Mouse (Mus musculus) cortical plate, adult 2 months (tissue): Measurements from ENCODE around the gene Adgrv1. TPM values are rescaled to one million over a fixed set of nuclear protein-coding genes. Genes with fewer than 3 reads are reported as not detected.

ENCODE experiments used
- H3K27ac ChIP-seq: fragments of 200-500 bp; 2 replicates; pipeline ENCODE4 v1.5.1; 2012; ENCODE audit warnings: low read length, control low read depth, inconsistent platforms; ENCODE audit not compliant: insufficient read depth
- H3K4me1 ChIP-seq: fragments of 200-500 bp; 2 replicates; pipeline ENCODE4 v1.6.1; 2011; ENCODE audit warnings: low read length; ENCODE audit not compliant: control insufficient read depth, insufficient read depth
- H3K4me3 ChIP-seq: fragments of 200-500 bp; 2 replicates; pipeline ENCODE4 v1.5.1; 2011; ENCODE audit warnings: mild to moderate bottlenecking, low read length, control low read depth; ENCODE audit not compliant: insufficient read depth
- CTCF ChIP-seq: fragments of 200-500 bp; IDR thresholded peaks from 2 replicates; pipeline ENCODE4 v1.5.1; 2011; ENCODE audit warnings: mild to moderate bottlenecking, control low read depth, low read length; ENCODE audit not compliant: insufficient read depth; ENCODE audit errors: extremely low read depth
- POLR2A ChIP-seq: fragments of 200-500 bp; IDR thresholded peaks from 2 replicates; pipeline ENCODE4 v1.6.1; 2011; ENCODE audit warnings: mild to moderate bottlenecking, low read length, control low read depth; ENCODE audit not compliant: insufficient read depth; ENCODE audit errors: extremely low read depth
- polyA plus RNA-seq: library from polyadenylated mRNA; depleted of rRNA; stranded (reverse); fragments of >200 nt; gene quantifications from 2 replicates; pipeline ENCODE4 v1.2.3, GENCODE M21; 2012

Adgrv1 gene
- polyA plus RNA-seq, 1 experiment = 2.4 TPM

DNA sequence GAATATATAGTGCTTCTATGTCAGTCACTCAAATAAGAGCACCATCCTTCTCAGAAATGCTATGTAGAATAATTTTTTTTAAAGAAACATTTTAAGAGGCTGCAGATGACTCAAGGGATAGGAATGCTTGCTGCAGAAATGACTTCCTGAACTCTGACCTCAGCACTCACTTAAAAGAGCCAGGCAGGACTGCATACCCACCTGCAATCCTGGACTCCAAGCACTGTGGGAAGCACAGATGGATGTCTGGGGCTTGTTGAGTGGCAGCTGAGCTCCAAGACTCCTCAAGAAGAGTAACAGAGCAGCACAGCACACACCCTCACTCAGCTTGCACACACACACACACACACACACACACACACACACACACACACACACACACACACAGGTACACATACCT is 146.0 kb downstream of the Adgrv1 start:
- no peak overlapping the region for H3K27ac ChIP-seq
- H3K4me1 ChIP-seq = no peaks in the 10 kb centered on the region
- H3K4me3 ChIP-seq = no peak overlapping the region
- no peak for TF ChIP-seq CTCF
- TF ChIP-seq POLR2A = no peak

DNA sequence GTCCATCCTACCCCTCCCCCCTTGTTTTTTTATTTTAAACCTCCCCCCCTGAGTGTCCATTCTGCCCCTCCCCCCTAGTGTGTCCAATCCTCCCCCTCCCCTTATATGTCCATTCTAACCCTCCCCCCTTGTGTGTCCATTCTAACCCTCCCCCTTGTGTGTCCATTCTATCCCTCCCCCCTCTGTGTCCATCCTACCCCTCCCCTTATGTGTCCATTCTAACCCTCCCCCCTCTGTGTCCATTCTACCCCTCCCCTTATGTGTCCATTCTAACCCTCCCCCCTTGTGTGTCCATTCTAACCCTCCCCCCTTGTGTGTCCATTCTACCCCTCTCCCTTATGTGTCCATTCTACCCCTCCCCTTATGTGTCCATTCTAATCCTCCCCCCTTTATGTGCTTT is 159.2 kb downstream of the Adgrv1 start:
- TF ChIP-seq POLR2A (no peak), CTCF (no peak)
- Histone ChIP-seq H3K27ac (no peak overlapping the region), H3K4me1 (no peaks in the 10 kb centered on the region), H3K4me3 (no peak overlapping the region)

DNA sequence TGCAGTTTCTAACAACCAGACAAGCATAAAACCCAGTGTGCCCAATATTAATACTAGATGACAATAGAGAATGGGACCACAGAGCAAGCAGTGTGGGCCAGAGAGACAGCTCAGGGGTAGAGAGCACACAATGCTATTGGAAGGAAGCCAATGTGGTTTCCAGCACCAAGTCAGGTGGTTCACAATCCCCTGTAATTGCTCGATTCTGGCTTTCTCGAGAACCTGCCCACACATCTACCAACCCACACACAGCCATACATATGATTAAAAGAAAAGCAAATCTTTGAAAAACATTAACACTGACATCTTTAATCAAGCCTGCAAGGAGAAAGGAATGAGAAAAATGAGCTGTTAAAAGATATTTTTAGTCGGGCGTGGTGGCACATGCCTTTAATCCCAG is 166.3 kb downstream of the Adgrv1 start:
- H3K27ac ChIP-seq = no peak overlapping the region
- TF ChIP-seq POLR2A = no peak
- TF ChIP-seq CTCF = no peak
- no peak overlapping the region for H3K4me3 ChIP-seq
- no peaks in the 10 kb centered on the region for H3K4me1 ChIP-seq

DNA sequence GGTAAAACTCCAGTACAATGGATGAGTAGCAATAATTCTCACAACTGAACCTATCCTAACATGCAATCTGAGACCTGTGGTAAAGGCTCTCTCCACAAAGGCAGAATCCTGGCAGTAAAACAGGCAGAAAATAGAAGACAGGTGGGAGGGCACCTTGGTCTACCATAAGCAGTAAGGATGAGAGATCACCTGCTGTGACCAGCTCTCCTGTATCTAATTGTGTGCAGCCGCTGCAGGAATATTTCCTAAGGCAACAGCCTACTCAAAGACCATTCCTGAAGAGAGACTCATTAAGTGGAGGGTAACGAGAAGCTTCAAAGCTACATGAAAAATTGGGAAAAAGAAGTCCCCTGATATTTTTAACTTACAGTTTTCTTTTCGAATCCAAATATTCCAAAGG is 167.2 kb downstream of the Adgrv1 start:
- TF ChIP-seq CTCF (no peak), POLR2A (no peak)
- no peaks in the 10 kb centered on the region for H3K4me1 ChIP-seq
- no peak overlapping the region for H3K4me3 ChIP-seq

DNA sequence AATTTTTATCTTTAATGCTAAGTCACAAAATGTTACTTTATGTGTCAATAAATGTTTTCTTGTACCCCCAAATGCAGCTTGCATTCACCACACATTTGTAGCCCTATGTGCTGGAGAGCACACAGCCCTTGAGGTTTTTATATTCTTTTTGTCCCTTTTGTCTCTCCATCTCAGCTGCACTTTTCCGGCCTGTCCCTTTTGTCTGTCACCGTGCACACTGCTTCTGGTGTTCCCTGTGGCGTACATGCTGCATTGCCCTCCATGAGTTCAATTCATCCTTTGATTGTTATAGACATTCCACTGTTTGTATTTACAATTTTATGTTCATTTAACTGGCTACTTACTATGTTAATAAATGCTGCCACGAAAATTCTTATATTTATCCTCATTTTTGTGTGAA is 183.3 kb downstream of the Adgrv1 start:
- Histone ChIP-seq H3K27ac (no peak overlapping the region), H3K4me1 (no peaks in the 10 kb centered on the region), H3K4me3 (no peak overlapping the region)
- TF ChIP-seq POLR2A (no peak), CTCF (no peak)

More for the DNA sequence above, 167.2 kb downstream of the Adgrv1 start:
- H3K27ac ChIP-seq = no peak overlapping the region

DNA sequence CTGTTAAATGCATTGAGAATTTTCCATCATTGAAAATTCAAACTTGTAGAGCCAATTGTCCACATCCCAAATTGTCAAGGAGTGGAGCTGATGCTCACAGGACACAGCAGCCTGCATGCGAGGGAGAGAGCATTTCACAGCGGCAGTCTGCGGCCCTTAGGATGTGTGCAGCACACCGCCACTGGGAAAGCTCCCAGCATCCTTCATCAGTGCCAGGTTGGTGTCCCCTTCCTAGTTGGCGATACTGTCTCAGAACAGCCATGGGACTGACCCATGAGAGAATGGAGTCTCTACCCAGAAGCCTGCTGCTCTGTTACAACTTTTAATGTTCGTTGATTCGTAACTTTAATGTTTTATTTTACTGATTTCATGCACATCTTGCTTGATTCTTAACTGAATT is 183.8 kb downstream of the Adgrv1 start:
- Histone ChIP-seq H3K4me1 (no peaks in the 10 kb centered on the region), H3K4me3 (no peak overlapping the region), H3K27ac (no peak overlapping the region)
- TF ChIP-seq POLR2A = no peak
- TF ChIP-seq CTCF = no peak

DNA sequence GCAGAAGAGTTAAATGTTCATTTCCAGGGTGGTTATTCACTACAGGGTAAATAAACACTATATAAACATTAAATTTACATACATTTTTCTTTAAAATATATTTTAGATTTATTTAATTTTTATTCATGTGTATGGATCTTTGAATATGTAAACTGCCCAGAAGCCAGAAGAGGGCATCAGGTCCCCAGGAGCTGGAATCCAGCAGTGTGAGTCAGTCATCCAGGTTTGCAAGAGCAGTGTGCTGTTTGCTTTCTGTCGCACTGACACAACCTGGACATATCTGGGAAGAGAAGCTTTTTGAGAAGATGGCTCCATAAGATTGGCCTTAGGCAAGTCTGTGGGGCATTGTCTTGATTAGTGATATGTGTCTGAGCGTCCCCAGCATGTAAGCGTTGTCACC is 191.5 kb downstream of the Adgrv1 start:
- Histone ChIP-seq H3K27ac (no peak overlapping the region), H3K4me3 (no peak overlapping the region), H3K4me1 (no peaks in the 10 kb centered on the region)
- TF ChIP-seq CTCF (no peak), POLR2A (no peak)

DNA sequence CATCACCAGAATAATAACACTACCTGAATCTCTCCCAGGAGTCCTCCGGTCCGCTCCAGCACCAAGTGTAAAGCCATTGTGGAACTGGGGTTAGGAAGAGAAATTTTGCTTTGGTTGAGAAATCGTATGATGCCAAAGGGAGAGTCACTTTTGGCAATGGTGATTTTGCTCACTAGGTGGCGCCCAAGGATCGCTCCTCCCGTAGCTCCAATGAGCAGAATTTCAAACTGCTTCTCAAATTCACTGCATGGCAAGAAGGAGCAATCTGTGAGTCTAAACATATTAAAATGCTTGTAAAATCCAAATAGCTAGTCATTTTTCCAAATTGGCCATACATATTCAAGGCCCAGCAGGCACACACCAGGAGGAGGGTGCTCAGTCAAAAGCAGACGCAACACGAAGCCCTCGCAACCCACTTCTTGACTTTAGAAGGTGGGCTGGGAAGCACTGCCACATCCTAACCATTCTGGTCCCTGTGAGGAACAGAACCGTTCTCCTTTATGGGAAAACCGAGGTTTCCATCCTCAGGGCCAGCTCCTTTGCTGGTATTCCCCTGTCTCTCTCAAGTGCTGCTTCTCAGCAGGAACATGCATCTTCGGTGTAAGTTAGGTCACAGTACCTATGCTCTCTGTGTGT is 193.4 kb downstream of the Adgrv1 start:
- no peak for TF ChIP-seq POLR2A
- TF ChIP-seq CTCF = peak; percentile 99
- Histone ChIP-seq H3K4me1 (no peaks in the 10 kb centered on the region), H3K4me3 (no peak overlapping the region), H3K27ac (no peak overlapping the region)

DNA sequence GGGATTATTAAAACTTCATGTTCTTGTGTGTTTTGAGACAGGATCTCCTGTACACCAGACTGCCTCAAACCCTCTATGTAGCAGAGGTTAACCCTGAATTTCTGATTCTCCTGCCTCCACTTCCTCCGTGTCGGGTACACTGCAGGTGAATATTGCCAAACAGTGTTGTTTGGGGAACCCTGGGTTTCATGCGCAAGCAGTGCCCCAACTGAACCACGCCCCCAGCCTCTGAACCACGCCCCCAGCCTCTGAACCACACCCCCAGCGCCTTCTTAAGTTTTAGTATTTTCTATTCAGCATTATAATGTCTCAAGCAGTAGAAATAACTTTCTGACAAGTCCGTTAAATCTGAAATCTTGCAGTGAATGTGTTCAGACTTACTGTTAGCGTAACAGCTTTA is 195.9 kb downstream of the Adgrv1 start:
- Histone ChIP-seq H3K4me3 (no peak overlapping the region), H3K27ac (no peak overlapping the region), H3K4me1 (no peaks in the 10 kb centered on the region)
- TF ChIP-seq POLR2A (no peak), CTCF (no peak)

DNA sequence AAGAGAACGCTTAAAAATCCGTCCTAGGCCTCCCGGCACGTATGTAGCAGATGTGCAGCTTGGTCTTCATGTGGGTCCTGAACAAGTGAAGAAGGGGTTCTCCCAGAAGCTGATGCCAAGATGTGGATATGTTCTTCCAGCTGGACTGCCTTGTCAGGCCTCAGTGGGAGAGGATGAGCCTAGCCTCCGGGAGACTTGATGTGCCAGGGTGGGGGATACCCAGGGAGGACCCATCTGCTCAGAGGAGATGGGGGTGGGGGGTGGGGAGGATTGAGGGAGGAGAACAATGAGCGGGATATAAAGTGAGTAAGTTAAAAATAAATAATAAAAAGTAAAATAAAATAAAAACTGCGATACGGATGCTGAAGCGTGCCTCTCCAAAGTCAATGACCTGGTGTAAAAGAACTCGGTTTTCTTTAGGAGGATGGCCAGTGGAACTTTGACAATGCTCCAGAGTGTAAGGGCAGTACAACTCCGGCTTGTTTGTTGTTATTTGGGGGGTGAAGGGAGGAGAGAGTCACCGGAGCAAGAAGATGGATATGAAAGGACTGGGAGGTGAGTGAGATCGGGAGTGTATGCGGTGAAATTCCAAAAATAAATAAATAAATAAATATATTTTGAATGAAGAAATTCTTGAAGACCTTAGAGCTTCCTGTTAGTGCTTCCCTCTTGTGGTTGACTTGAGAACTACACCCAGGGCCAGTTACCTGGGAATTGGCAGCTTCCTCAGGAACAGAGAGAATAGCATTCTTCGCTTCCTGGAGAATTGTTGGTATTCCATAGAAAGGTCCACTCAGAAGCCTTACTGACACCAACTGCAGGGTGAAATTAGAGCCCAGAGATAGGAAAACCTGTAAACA is 205.8 kb downstream of the Adgrv1 start:
- Histone ChIP-seq H3K4me3 (no peak overlapping the region), H3K4me1 (no peaks in the 10 kb centered on the region), H3K27ac (no peak overlapping the region)
- TF ChIP-seq CTCF = peak; percentile 61
- TF ChIP-seq POLR2A = no peak
